Mouse (Mus musculus): ENCODE measurements around the gene Prune2.

- TF ChIP-seq CTCF (IDR thresholded peaks at IDR 0.05; ENCODE audit: extremely low read depth, insufficient read depth, insufficient read length, insufficient replicate concordance) (no peak), POLR2A (IDR thresholded peaks at IDR 0.05; ENCODE audit: low read depth, low read length) (no peak)
These were observed 181.7 kb downstream of the Prune2 start for GRCm38 (mm10) chr19:17137656-17138055.

Measured in spleen, adult 2 months (tissue).